Mouse (Mus musculus) small intestine, adult 2 months (tissue): ENCODE data around the gene Rps27.

Source experiments
- CTCF ChIP-seq: fragments of 200-500 bp; IDR thresholded peaks from 2 replicates; pipeline ENCODE4 v1.5.1; 2012; ENCODE audit warnings: low read depth, mild to moderate bottlenecking, control low read depth, inconsistent platforms, low read length, moderate library complexity, mixed read lengths; ENCODE audit not compliant: insufficient replicate concordance, insufficient read length; ENCODE audit errors: extremely low read depth
- POLR2A ChIP-seq: fragments of 200-500 bp; IDR thresholded peaks from 2 replicates; pipeline ENCODE4 v1.6.1; 2012; ENCODE audit warnings: low read depth, mild to moderate bottlenecking, control low read depth, inconsistent platforms, low read length, moderate library complexity

DNA sequence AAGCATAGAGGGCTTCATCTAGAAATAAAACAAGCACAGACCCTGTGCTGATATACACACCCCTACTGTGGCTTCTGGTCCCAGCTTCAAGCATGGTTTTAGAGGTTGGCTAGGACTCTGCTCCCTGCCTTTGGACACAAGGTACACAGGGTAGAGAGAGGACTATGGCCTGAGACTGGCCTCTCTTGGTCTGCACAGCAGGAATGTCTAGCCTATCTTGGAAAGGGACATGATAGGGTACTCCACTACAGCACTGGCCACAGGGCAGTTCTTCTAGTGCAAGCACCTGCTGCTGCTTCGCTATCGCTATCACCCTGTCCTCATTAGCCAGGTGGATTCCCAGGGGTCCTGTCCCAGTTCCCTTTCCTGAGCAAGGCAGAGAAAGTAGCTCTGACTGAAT, 27.8 kb upstream of the Rps27 start:
- no peak for TF ChIP-seq CTCF
- TF ChIP-seq POLR2A: no peak
